Mouse (Mus musculus) kidney, embryonic 15.5 days (tissue): ENCODE results near the gene Rbm38. TPM values are rescaled to one million over a fixed set of nuclear protein-coding genes. Genes with fewer than 3 reads are reported as not detected.

Source experiments
- ATAC-seq: fragments of 200-750 bp; cut with Nextera tagmentation; replicated peaks from 2 replicates; pipeline ENCODE4 v1.8.0; 2017; ENCODE audit warnings: moderate TSS enrichment; ENCODE audit not compliant: low FRiP score
- H3K27ac ChIP-seq: fragments of 300-500 bp; sonication (generic); 2 replicates; pipeline ENCODE4 v1.5.1; 2015; ENCODE audit warnings: mild to moderate bottlenecking, inconsistent platforms
- H3K27me3 ChIP-seq: fragments of 300-500 bp; sonication (generic); 2 replicates; pipeline ENCODE4 v1.6.1; 2015; ENCODE audit warnings: inconsistent platforms
- H3K36me3 ChIP-seq: fragments of 300-500 bp; sonication (generic); 2 replicates; pipeline ENCODE4 v1.6.1; 2015; ENCODE audit warnings: inconsistent platforms
- H3K4me1 ChIP-seq: fragments of 300-500 bp; sonication (generic); 2 replicates; pipeline ENCODE4 v1.6.1; 2015; ENCODE audit warnings: inconsistent platforms
- H3K4me2 ChIP-seq: fragments of 300-500 bp; sonication (generic); 2 replicates; pipeline ENCODE4 v1.6.1; 2015; ENCODE audit warnings: moderate library complexity, mild to moderate bottlenecking, inconsistent platforms
- H3K4me3 ChIP-seq: fragments of 300-500 bp; sonication (generic); replicated peaks from 2 replicates; pipeline ENCODE4 v1.5.1; 2015; ENCODE audit warnings: mild to moderate bottlenecking, inconsistent platforms
- H3K9ac ChIP-seq: fragments of 300-500 bp; sonication (generic); 2 replicates; pipeline ENCODE4 v1.6.1; 2015; ENCODE audit warnings: mild to moderate bottlenecking, inconsistent platforms
- H3K9me3 ChIP-seq: fragments of 300-500 bp; sonication (generic); replicated peaks from 2 replicates; pipeline ENCODE4 v1.6.1; 2016; ENCODE audit warnings: inconsistent platforms
- WGBS: fragments of 180-500 bp; shearing (Covaris S2); methylation state at CpG from one replicate; pipeline ENCODE4 v1.1.7; 2015; ENCODE audit warnings: mixed read lengths; 5-methylcytosine and 5-hydroxymethylcytosine counted together
- polyA plus RNA-seq: library from polyadenylated mRNA; unstranded; fragments of >200 nt; fragmentation: Nextera tagmentation; extraction: Ambion mirVana; gene quantifications from 2 replicates; pipeline ENCODE4 v1.2.1, GENCODE M21; 2015

The Rbm38 gene
- polyA plus RNA-seq, 1 experiment from 2014 or later, result 37.3 TPM

GRCm38 (mm10) chr2:173027169-173027823, 7.0 kb downstream of the Rbm38 start:
- Histone ChIP-seq H3K4me2 (no peak overlapping the region), H3K4me1 (peaks cover 54% of the 10 kb centered on the region), H3K9ac (no peak overlapping the region), H3K4me3 (no peak overlapping the region), H3K27me3 (no peaks in the 10 kb centered on the region), H3K27ac (no peak overlapping the region), H3K36me3 (peaks cover 48% of the 10 kb centered on the region), H3K9me3 (no peaks in the 10 kb centered on the region)
- ATAC-seq, result no peak
- WGBS, result 87% methylated on average over 6 of the region's 6 CpGs

DNA sequence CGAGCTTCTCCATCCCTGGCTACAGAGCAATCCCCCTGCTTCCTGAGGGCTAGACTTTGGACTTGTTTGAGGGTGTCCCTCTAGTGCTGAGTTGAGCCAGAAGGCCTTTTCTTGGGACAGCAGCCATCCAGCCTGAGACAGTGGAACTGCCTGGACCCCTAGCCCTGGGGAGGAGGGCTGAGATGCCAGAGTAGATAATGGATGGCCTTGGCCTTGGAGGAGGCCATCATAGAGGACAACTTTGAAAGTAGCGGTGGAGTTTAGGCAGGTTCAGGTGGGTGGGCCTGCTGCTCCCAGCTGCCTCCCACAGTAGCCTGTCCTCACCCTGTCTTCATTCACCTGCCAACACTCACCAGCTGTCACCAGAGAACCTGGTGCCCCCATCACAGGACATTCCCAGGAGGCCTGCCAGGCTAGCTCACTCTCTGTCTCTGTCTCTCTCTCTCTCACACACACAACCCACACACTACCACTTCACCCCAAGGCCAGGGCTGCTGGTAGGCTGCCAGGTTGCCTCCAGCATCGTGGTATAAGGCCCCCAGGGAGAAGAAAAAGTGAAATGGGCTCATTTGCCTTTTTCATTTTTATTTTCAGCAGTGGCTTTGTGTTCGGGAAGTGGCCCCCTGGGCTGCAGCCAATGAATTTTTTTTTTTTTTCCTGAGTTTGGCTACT, 7.7 kb downstream of the Rbm38 start:
- Histone ChIP-seq H3K9ac (no peak overlapping the region), H3K4me3 (no peak overlapping the region), H3K36me3 (peaks cover 55% of the 10 kb centered on the region), H3K4me2 (no peak overlapping the region), H3K9me3 (no peaks in the 10 kb centered on the region), H3K27ac (no peak overlapping the region), H3K4me1 (peaks cover 48% of the 10 kb centered on the region), H3K27me3 (no peaks in the 10 kb centered on the region)
- 69% methylated on average over 4 of the region's 4 CpGs for WGBS
- ATAC-seq, result no peak

DNA sequence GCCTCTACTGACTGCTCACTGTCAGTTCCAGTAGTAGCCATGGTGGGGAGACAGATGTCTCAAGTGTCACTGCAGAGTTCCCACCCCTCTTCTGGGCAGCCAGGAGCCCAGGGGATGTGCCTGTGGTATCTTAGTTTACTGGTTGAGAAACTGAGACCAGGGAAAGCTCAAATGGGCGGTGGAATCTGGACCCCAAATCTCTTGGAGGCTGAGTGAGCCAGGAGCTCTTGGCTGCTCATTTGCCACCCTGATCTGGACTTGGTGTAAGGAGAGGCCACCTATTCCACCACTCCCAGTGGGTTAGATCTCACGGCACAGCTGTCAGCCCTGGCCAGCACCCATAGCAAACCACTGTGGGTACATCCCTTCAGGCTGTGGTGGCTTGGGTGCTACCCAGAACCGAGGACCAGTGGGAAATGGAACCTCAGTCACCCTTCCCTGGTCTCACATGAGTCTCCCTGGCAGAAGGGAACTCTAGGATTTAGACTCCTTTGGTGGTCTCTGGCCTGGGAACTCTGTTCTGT, 8.3 kb downstream of the Rbm38 start:
- peaks cover 42% of the 10 kb centered on the region for H3K4me1 ChIP-seq

GRCm38 (mm10) chr2:173030591-173031338, 10.5 kb downstream of the Rbm38 start:
- Histone ChIP-seq H3K9ac (no peak overlapping the region), H3K36me3 (peaks cover 73% of the 10 kb centered on the region), H3K27ac (no peak overlapping the region), H3K27me3 (no peaks in the 10 kb centered on the region), H3K4me2 (no peak overlapping the region), H3K9me3 (no peaks in the 10 kb centered on the region), H3K4me1 (peaks cover 20% of the 10 kb centered on the region), H3K4me3 (no peak overlapping the region)
- WGBS, result 79% methylated on average over 12 of the region's 12 CpGs
- no peak for ATAC-seq

More for the DNA sequence above, 8.3 kb downstream of the Rbm38 start:
- no peak overlapping the region for H3K27ac ChIP-seq
- H3K9me3 ChIP-seq, result no peaks in the 10 kb centered on the region
- no peak overlapping the region for H3K4me2 ChIP-seq
- H3K27me3 ChIP-seq, result no peaks in the 10 kb centered on the region
- no peak overlapping the region for H3K9ac ChIP-seq
- WGBS, result 88% methylated on average over 3 of the region's 3 CpGs
- no peak overlapping the region for H3K4me3 ChIP-seq
- ATAC-seq, result no peak
- H3K36me3 ChIP-seq, result peaks cover 61% of the 10 kb centered on the region

- Histone ChIP-seq H3K4me1 (no peaks in the 10 kb centered on the region), H3K4me2 (no peak overlapping the region), H3K27ac (no peak overlapping the region), H3K36me3 (peaks cover 63% of the 10 kb centered on the region), H3K9me3 (no peaks in the 10 kb centered on the region), H3K9ac (no peak overlapping the region), H3K4me3 (no peak overlapping the region), H3K27me3 (no peaks in the 10 kb centered on the region)
- WGBS, result 93% methylated on average over 13 of the region's 13 CpGs
- ATAC-seq, result no peak
Measured at GRCm38 (mm10) chr2:173033531-173033930, 13.2 kb downstream of the Rbm38 start.

DNA sequence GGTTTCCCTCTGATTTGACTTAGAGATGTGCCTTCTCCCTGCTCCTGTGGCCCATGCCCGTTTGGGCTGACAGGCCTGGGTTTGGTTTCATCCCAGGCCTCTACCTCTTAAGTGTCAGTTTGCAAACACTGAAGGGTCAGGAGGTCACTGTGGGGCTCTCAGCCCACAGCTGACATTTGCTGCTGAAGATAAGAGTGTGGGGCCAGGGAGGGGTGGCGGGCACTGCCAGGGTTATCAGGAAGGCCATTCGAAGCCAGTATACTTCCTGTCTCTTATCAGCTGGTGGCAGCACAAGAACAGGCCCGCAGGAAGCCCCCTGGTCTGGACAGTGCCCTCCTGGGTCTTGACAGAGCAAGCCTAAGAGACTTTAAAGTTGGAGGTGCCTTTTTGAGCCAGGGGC, 14.7 kb downstream of the Rbm38 start:
- 63% methylated on average over 4 of the region's 4 CpGs for WGBS
- H3K9me3 ChIP-seq, result no peaks in the 10 kb centered on the region
- no peaks in the 10 kb centered on the region for H3K4me1 ChIP-seq
- no peaks in the 10 kb centered on the region for H3K27me3 ChIP-seq
- no peak overlapping the region for H3K4me3 ChIP-seq
- peak; percentile 17; the same call in 1 of the 2 replicates for ATAC-seq
- no peak overlapping the region for H3K4me2 ChIP-seq
- no peak overlapping the region for H3K27ac ChIP-seq
- peaks cover 49% of the 10 kb centered on the region for H3K36me3 ChIP-seq
- H3K9ac ChIP-seq, result no peak overlapping the region

DNA sequence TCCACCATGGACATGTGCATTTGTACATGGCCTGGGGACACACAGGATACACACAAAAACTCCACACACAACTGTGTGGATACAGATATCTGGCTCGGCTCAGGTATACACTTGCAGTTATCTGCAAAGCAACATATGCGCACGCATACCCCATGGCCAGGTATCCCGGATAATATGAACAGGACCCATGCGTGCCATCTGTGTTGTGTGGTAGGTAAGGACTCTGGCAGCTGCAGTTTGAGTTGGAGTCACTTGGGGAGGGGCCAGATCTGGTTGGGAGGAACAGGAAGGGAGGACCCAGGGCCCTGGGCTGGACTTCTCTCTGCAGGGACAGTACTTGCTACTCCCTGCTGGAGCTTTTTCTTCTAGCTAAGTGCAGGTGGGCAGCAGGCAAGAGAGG, 15.4 kb downstream of the Rbm38 start:
- H3K4me2 ChIP-seq, result no peak overlapping the region
- H3K9me3 ChIP-seq, result no peaks in the 10 kb centered on the region
- H3K27me3 ChIP-seq, result no peaks in the 10 kb centered on the region
- H3K4me1 ChIP-seq, result no peaks in the 10 kb centered on the region
- ATAC-seq, result no peak
- no peak overlapping the region for H3K9ac ChIP-seq
- no peak overlapping the region for H3K4me3 ChIP-seq
- WGBS, result 94% methylated on average over 5 of the region's 5 CpGs
- H3K36me3 ChIP-seq, result peaks cover 47% of the 10 kb centered on the region
- H3K27ac ChIP-seq, result no peak overlapping the region

DNA sequence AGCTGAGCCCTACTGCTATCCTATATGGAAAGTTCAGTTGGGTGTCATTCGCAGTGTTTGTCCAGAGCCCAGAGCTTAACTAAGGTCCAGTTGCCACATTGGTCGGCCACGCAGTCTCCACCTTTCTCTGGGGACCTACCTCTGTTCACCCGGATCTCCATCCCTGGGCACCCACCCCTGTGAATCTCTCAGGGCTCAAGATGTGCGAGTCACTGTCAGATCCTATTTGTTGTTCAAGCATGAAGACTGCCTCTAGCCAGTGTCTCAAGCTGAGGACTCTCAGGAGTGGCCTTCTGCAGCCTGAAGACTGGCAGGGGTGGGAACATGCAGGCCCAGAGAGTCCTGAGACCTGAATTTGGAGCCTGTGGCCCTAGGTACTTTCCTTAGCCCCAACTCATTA, 15.8 kb downstream of the Rbm38 start:
- no peak overlapping the region for H3K27ac ChIP-seq
- H3K27me3 ChIP-seq, result no peaks in the 10 kb centered on the region
- H3K9ac ChIP-seq, result no peak overlapping the region
- H3K9me3 ChIP-seq, result no peaks in the 10 kb centered on the region
- H3K4me3 ChIP-seq, result no peak overlapping the region
- no peak overlapping the region for H3K4me2 ChIP-seq
- ATAC-seq, result no peak
- 86% methylated on average over 5 of the region's 5 CpGs for WGBS
- H3K36me3 ChIP-seq, result peaks cover 44% of the 10 kb centered on the region
- H3K4me1 ChIP-seq, result no peaks in the 10 kb centered on the region

GRCm38 (mm10) chr2:173036611-173037010, 16.3 kb downstream of the Rbm38 start:
- Histone ChIP-seq H3K9ac (no peak overlapping the region), H3K27ac (no peak overlapping the region), H3K9me3 (no peaks in the 10 kb centered on the region), H3K27me3 (no peaks in the 10 kb centered on the region), H3K4me2 (no peak overlapping the region), H3K36me3 (peaks cover 38% of the 10 kb centered on the region), H3K4me3 (no peak overlapping the region), H3K4me1 (no peaks in the 10 kb centered on the region)
- 64% methylated on average over 4 of the region's 4 CpGs for WGBS
- no peak for ATAC-seq

GRCm38 (mm10) chr2:173037347-173037746, 17.0 kb downstream of the Rbm38 start:
- Histone ChIP-seq H3K36me3 (peaks cover 31% of the 10 kb centered on the region), H3K9me3 (no peaks in the 10 kb centered on the region), H3K4me1 (peaks cover 3% of the 10 kb centered on the region), H3K27ac (no peak overlapping the region), H3K4me3 (no peak overlapping the region), H3K27me3 (no peaks in the 10 kb centered on the region), H3K4me2 (no peak overlapping the region), H3K9ac (no peak overlapping the region)
- 83% methylated on average over 5 of the region's 5 CpGs for WGBS
- ATAC-seq, result no peak

DNA sequence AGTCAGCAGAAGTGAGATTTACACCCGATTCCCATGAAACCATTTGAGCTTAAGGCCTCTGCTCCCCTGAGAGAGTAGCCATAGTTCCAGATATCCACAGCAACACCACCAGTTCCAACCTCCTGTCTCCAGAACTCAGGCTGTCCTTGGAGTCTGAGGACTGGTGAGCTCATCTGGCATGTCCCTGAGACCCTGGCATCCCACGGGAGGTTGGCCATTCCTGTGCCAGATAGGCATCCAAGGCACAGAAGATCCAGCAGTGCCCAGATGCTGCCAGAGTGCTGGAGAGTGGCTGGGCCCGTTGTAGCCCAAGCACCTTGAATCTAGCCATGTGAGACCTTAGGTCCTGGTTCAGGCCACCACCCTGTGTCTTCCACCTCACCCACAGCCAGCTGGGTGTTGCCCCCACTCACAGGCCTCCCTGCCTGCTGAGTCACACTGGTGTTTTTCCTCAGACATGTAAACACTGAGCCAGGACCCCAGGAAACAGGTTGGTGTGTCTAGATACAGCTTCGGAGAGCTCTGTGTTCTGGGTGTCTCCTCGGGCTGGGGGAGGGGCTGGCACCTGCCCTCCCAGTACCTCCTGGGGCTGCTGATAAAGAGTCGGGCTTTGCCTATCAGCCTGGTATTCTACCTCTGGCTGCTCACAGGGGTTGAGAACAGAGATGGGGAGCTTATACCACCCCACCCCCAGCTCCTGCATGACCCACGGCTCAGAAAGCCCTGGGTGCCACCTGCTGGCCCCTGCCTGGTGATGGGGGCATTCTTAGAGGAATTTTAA, 17.7 kb downstream of the Rbm38 start:
- H3K27ac ChIP-seq, result no peak overlapping the region
- 77% methylated on average over 7 of the region's 7 CpGs for WGBS
- H3K4me1 ChIP-seq, result peaks cover 9% of the 10 kb centered on the region
- peak; percentile 69 for ATAC-seq
- H3K9ac ChIP-seq, result no peak overlapping the region
- H3K36me3 ChIP-seq, result peaks cover 25% of the 10 kb centered on the region
- no peaks in the 10 kb centered on the region for H3K9me3 ChIP-seq
- H3K4me3 ChIP-seq, result no peak overlapping the region
- H3K4me2 ChIP-seq, result no peak overlapping the region
- no peaks in the 10 kb centered on the region for H3K27me3 ChIP-seq
